Mouse (Mus musculus) layer of hippocampus, adult 2 months (tissue): ENCODE measurements at regions not wholly inside any gene's neighbourhood (a gene's known extent, or its start where the extent isn't known, plus 50 kb on each side); places are given as distances from the start of the nearest gene placed in this dataset.
A peak's percentile ranks its signal among the peaks of the same experiment; 100 is the strongest.

Experiments
- DNase-seq, 2 experiments: peaks; one replicate each; pipeline ENCODE4 v3.0.0; 2022; ENCODE audit warnings: low spot score in 2 of 2
- H3K27ac ChIP-seq: fragments of 200-600 bp; 2 replicates; pipeline ENCODE4 v1.8.1; 2022
- H3K4me3 ChIP-seq: fragments of 200-600 bp; 2 replicates; pipeline ENCODE4 v1.8.1; 2022; ENCODE audit warnings: mild to moderate bottlenecking
- CTCF ChIP-seq: fragments of 200-600 bp; conservative IDR thresholded peaks from 2 replicates; pipeline ENCODE4 v1.8.1; 2022; ENCODE audit warnings: antibody characterized with exemption, mild to moderate bottlenecking, moderate library complexity

GRCm38 (mm10) chr12:32768744-32769535 lies 50.4 kb upstream of the Nampt start:
- H3K27ac ChIP-seq: peak overlapping the region; percentile 36
- no peak for DNase-seq
- TF ChIP-seq CTCF: no peak
- no peak overlapping the region for H3K4me3 ChIP-seq
